Mouse (Mus musculus) ovary, adult 18-20 months (tissue): Measurements from ENCODE around the gene Zfp90.
"Not testable (repeated sequence)": the region's sequence is repeated elsewhere in the genome, so short reads cannot be mapped to it uniquely, and the experiment has no call there.

ENCODE experiments used
- DNase-seq: peaks from one replicate; pipeline ENCODE4 v3.0.0; 2022; ENCODE audit warnings: low spot score, mixed read lengths

The Zfp90 gene

DNA sequence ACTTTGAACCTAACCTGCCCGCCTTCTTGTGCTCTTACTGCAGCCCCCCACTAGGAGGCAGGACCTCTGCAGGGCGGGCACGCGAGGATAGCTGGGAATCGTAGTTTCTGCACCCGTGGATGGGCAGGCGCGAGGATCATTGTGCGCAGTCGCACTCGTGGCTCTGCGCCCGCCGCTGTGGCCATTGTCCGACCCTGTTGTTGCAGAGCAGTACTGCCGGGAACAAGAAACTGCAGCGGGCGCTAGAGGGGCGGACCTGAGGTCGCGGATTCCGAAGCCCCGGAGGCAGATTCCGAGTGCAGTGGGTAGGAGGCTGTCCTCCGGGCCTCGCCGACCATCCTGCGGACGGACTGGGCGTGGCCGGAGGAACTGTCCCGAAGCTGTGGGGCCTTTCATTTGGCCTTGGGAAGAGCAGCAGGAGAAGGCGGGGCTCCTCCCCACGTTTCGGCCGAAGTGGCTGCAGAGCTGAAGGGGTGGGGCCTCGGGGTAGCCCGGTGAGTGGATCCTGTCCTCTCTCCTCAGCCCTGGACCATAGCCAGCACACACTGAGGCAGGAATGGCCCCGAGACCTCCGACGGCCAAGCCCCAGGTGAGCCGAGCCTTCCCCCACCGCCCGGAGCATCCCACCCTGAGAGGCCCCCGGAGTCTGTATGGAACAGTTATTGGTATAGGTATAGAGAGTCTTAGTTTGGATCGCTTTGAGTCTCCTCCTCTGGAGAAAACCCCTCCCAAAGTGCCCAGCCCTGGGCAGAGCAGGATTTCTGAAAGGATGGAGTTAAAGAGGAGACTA, at the start of gene Zfp90:
TSS of gene Zfp90 (plus strand) at position 146 of the 790 bp plus-strand sequence.
- DNase-seq, result peak; percentile 91

DNA sequence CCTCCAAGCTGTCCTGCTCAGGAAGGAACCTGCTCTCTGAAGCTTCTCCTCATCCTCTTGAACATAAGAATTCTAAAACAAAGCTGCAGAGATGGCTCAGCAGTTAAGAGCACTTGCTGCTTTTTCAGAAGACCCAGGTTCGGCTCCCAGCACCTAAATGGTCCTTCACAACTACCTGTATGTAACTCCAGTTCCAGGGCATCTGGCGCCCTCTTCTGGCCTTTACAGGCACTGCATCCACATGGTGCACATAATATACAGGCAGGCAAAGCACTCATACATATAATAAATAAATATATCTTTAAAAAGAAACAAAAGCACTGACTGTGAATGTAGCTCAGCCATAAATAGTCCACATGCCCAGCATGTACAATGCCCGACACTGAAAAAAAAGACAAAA, 46.6 kb upstream of the Zfp90 start:
- no peak for DNase-seq

DNA sequence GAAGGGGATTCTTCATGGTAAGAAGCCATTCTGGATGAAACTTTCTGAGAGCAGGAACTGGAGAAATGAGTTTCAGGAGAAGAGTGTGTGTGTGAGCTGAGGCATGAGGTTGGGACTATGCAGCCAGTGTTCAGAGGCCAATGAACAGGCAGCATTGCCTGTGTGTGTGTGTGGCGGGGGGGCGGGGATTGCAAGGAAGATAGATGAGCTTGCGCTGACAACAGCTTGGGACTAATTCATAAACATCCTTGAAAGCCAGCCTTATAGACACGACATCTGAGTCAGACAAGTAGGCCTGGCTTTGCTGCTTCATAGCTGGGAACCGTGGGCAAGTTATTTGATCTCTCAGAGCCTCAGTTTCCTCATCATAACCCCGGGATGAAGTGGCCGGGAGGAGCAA, 46.1 kb upstream of the Zfp90 start:
- DNase-seq, result no peak

- no peak for DNase-seq
Observed at GRCm38 (mm10) chr8:106375957-106376356, 39.2 kb upstream of the Zfp90 start.

GRCm38 (mm10) chr8:106376862-106377261, 38.3 kb upstream of the Zfp90 start:
- DNase-seq, result no peak

DNA sequence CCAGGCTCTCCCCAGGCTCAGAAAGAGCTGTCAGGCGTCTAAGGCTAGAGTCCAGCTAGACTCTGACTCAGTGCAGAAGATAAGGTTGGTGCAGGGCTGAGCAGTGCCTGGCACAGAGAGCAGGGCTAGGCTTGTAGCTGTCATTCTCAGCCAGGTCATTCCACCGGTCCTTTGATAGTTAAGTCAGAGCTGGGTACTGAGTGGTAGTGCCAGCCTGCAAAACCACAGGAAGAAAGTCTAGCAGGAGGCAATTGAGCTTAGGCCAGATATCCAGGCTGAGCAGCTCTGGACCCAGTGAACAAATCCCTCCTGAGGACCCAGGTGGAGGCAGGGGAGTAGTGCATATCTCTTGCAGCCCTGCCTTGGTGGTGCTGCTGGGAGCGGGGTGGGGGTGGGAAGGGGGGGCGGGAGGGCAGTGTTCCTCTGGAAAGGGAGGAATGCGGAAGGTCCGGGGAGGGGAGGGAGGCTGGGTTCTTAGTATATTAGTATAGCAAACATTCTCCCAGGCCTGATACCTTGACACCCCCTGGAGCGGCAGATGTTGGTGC, 36.6 kb upstream of the Zfp90 start:
- peak; percentile 19 for DNase-seq

GRCm38 (mm10) chr8:106379357-106379756, 35.8 kb upstream of the Zfp90 start:
- DNase-seq, result no peak

GRCm38 (mm10) chr8:106381026-106381425, 34.1 kb upstream of the Zfp90 start:
- no peak for DNase-seq

- DNase-seq, result no peak
Observed at GRCm38 (mm10) chr8:106387801-106388415, 27.2 kb upstream of the Zfp90 start.

- DNase-seq, result no peak
Observed at GRCm38 (mm10) chr8:106394493-106394892, 20.6 kb upstream of the Zfp90 start.

GRCm38 (mm10) chr8:106399694-106400093, 15.4 kb upstream of the Zfp90 start:
- peak; percentile 62 for DNase-seq

- DNase-seq, result no peak
Observed at GRCm38 (mm10) chr8:106400181-106400580, 14.9 kb upstream of the Zfp90 start.

GRCm38 (mm10) chr8:106403246-106403933, 11.7 kb upstream of the Zfp90 start:
- DNase-seq, result no peak

DNA sequence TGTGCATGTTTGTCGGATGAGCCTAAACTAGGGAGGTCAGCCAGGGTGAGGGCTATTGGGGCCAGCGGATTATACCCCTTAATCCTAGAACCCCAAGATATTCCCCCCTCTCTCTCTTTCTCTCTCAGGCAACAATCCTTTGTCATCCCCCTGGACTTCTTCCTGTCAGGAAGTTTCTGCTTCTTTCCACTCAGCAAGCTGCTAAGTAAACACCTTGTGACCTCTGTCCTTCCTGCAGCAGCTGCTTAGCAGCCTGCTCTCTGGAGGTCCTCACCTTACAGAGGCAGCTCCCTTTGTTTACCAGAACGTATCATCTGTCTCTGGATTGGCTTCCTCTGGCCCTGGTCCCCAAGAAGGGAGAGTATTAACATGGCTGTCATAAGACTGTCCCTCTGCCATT, 10.3 kb upstream of the Zfp90 start:
- no peak for DNase-seq

DNA sequence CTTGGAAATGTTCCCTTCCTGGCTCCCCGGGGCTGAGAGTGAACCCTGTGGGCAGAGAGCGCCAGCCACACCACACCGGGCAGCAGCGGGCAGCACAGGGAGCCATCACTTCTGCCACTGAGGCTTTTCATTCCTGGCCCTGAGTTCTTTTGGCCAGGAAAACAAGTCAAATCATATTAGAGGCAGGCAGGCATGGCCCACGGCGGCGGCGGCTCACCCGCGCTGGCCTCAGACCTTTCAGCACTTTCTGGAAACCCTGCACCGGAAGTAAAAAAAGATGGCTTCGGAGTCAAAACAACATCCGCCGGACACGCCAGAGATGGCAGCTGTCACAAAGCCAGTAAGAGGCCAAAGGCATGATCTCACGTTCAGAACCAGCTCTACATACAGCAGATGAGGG, 9.3 kb upstream of the Zfp90 start:
- no peak for DNase-seq

- no peak for DNase-seq
Observed at GRCm38 (mm10) chr8:106410055-106410454, 5.1 kb upstream of the Zfp90 start.

DNA sequence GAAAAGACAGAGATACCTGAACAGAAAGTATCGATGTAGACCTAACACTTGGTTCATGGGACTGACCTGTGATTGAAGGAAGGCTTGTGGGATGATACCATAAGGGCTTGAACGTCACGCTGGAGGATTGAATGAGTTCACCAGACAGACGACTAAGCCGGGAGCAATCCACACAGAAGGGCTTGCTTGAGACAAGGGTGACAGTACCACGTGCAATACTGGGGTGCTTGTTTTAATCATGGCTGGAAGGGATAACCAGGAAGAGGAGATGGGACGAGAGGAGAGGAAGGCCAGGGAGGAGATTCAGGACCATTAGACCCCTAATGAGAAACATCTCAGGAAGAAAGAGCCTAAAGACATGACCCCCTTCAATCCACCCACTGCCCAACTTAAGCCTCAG, 4.6 kb upstream of the Zfp90 start:
- DNase-seq, result no peak

GRCm38 (mm10) chr8:106411783-106412451, 3.2 kb upstream of the Zfp90 start:
- DNase-seq, result no peak

DNA sequence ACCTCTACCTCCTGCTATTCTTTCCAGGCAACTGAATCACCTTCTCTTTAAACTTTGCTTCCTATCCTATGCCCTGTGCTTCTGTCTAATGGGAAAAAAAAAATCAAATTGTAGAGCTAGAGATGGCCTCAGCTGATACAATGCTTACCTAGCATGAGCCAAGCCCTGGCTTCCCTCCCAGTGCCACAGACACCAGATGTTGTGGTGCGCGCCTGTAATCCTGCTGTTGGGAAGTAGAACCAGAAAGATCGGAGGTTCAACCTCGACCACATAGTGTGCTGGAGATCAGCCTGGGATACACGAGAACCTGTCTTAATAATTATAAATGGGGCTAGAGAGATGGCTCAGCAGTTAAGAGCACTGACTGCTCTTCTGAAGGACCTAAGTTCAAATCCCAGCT, 2.6 kb downstream of the Zfp90 start:
- no peak for DNase-seq

DNA sequence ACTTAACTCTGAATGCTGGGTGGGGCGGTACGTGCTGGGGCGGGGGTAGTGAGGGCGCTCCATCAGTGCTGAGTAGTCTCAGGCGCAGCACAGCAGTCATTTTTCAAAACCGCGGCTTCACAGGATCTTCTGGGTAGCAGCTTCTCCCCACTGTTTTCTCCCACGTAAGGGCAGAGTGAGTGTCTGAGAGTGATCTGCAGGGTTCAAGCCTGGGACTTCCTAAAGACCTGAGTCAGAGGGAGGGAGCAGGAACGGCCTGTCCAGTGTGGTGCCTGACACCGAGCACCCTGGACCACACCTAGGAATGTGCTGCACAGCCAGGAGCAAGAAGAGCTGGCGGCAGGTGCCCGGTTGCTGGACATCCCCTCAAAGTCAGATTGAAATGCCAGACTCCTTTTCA, 16.0 kb downstream of the Zfp90 start:
- DNase-seq, result no peak

DNA sequence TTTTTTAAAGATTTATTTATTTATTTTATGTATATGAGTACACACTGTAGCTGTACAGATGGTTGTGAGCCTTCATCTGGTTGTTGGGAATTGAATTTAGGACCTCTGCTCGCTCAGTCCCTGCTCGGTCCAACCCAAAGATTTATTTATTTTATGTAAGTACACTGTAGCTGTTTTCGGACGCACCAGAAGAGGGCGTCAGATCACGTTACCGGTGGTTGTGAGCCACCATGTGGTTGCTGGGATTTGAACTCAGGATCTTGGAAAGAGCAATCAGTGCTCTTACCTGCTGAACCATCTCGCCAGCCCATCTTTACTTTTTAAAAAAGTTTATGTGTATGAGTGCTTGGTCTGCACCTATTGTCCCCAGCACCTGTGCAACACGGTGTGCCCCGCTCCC, 16.8 kb downstream of the Zfp90 start:
- not testable (repeated sequence) for DNase-seq

DNA sequence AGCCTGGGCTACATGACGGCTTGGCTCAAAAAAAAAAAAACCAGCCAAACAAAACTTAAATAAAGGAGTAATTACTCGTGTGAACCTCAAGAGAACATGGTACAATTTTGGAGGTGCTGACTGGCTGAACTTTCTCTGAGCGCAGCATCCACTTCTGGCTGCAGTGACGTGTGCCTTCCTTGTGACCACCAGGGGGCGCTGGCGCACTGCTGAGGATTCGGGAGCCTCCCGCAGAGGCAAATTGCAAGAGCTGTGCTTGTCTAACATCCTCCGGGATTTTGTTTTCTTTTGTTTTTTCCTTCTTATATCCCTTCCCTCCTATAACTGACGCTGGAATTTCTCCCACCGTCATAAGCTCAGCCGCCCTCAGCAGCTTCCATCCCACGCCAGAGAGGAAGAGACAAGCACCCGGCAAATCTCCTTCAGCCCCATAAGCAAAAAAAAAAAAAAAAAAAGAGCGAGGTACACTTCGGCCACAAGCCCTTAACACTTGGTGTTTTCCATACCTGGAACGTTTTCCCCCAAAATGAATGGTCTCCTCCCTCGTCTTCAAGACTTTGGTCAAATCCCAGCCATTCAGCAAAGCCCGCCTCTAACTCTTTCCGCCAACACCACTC, 17.9 kb downstream of the Zfp90 start:
- DNase-seq, result peak; percentile 59
